ENCODE assay signal across 7 mouse cellular contexts in genomic region chr2:69790722-69791121, GRCm38 (mm10). TPM values are rescaled to one million over a fixed set of nuclear protein-coding genes. Genes with fewer than 3 reads are reported as not detected.
DNase-seq lines count a peak whose midpoint lies in the region; ATAC-seq and TF ChIP-seq lines count a peak whose summit lies in the region.

No protein-coding gene starts in this region.

- no peak for ATAC-seq in intestine, postnatal 0 days
- ATAC-seq in neural tube, embryonic 14.5 days (ENCODE audit: low read depth): no peak

- peak overlapping the region; percentile 84 for H3K4me3 ChIP-seq in left cerebral cortex, adult 2 months
- H3K4me3 ChIP-seq in forebrain, embryonic 10.5 days: peak overlapping the region; percentile 76; the same call in 1 of the 2 replicates
- no peak overlapping the region for H3K4me3 ChIP-seq in intestine, postnatal 0 days (ENCODE audit: low read depth, low read length)
- H3K4me3 ChIP-seq in neural tube, embryonic 14.5 days (ENCODE audit: low read depth, low read length): peak overlapping the region; percentile 73; the same call in 1 of the 2 replicates

- no peaks in the 10 kb centered on the region for H3K9me3 ChIP-seq in forebrain, embryonic 10.5 days
- no peaks in the 10 kb centered on the region for H3K9me3 ChIP-seq in intestine, postnatal 0 days (ENCODE audit: control insufficient read depth)
- H3K9me3 ChIP-seq in neural tube, embryonic 14.5 days (ENCODE audit: control insufficient read depth, low read length): no peaks in the 10 kb centered on the region

- DNase-seq in left cerebral cortex, adult 2 months (ENCODE audit: extremely low spot score in 1 of 2, low spot score in 2 of 2): no peak
- no peak for DNase-seq in left cerebral cortex, adult 8-10 months (ENCODE audit: low spot score in 2 of 2)
- no peak for DNase-seq in forebrain, embryonic 10.5 days (ENCODE audit: extremely low spot score, low spot score)
- no peak for DNase-seq in cerebellum, adult 9-11 months
- no peak for DNase-seq in adrenal gland, adult 18-20 months (ENCODE audit: low spot score in 2 of 2)

- 77% methylated on average over 4 of the region's 4 CpGs for WGBS in forebrain, embryonic 10.5 days
- 64% methylated on average over 4 of the region's 4 CpGs for WGBS in intestine, postnatal 0 days
- WGBS in neural tube, embryonic 14.5 days: 79% methylated on average over 4 of the region's 4 CpGs

- H3K4me1 ChIP-seq in forebrain, embryonic 10.5 days: peaks cover 23% of the 10 kb centered on the region
- no peaks in the 10 kb centered on the region for H3K4me1 ChIP-seq in intestine, postnatal 0 days (replicated peaks; ENCODE audit: control insufficient read depth, insufficient read depth, low read length)
- peaks cover 5% of the 10 kb centered on the region; the same call in 1 of the 2 replicates for H3K4me1 ChIP-seq in neural tube, embryonic 14.5 days (ENCODE audit: control insufficient read depth, insufficient read depth, low read length)

- TF ChIP-seq CTCF in left cerebral cortex, adult 2 months (IDR thresholded peaks at IDR 0.05): no peak
- no peak for TF ChIP-seq CTCF in intestine, postnatal 0 days (IDR thresholded peaks at IDR 0.05; ENCODE audit: low read depth)

- H3K27ac ChIP-seq in left cerebral cortex, adult 2 months: no peak overlapping the region
- H3K27ac ChIP-seq in forebrain, embryonic 10.5 days: no peak overlapping the region
- no peak overlapping the region for H3K27ac ChIP-seq in intestine, postnatal 0 days (ENCODE audit: low read depth, low read length)
- H3K27ac ChIP-seq in neural tube, embryonic 14.5 days (ENCODE audit: low read depth, low read length): no peak overlapping the region

- H3K4me2 ChIP-seq in intestine, postnatal 0 days (replicated peaks; ENCODE audit: low read depth): peak overlapping the region; percentile 75
- H3K4me2 ChIP-seq in neural tube, embryonic 14.5 days (ENCODE audit: low read depth, low read length): peak overlapping the region; percentile 96

- intact Hi-C loops in left cerebral cortex, adult 2 months (cut with DNase I): loop anchor here (5.0 kb wide), 2 partner anchors 72 to 143 kb away; partner anchors contain the start of genes Bbs5 and Ssb

- H3K9ac ChIP-seq in intestine, postnatal 0 days (ENCODE audit: low read depth, low read length): no peak overlapping the region
- no peak overlapping the region for H3K9ac ChIP-seq in neural tube, embryonic 14.5 days (replicated peaks; ENCODE audit: low read depth, low read length)

- no peaks in the 10 kb centered on the region for H3K27me3 ChIP-seq in forebrain, embryonic 10.5 days (ENCODE audit: poor library complexity, severe bottlenecking)
- no peaks in the 10 kb centered on the region for H3K27me3 ChIP-seq in intestine, postnatal 0 days (replicated peaks; ENCODE audit: control insufficient read depth, insufficient read depth, low read length)
- no peaks in the 10 kb centered on the region for H3K27me3 ChIP-seq in neural tube, embryonic 14.5 days (ENCODE audit: control insufficient read depth, insufficient read depth, low read length)

- peaks cover 38% of the 10 kb centered on the region for H3K36me3 ChIP-seq in forebrain, embryonic 10.5 days (replicated peaks)
- H3K36me3 ChIP-seq in intestine, postnatal 0 days (ENCODE audit: control insufficient read depth, insufficient read depth): peaks cover 20% of the 10 kb centered on the region
- peaks cover 12% of the 10 kb centered on the region for H3K36me3 ChIP-seq in neural tube, embryonic 14.5 days (ENCODE audit: control insufficient read depth, insufficient read depth, low read length)

RNA-seq across cellular contexts. Expression of gene Phospho2, which starts 1.3 kb away (rescaled TPM):
- total RNA-seq in left cerebral cortex, adult 2 months (2021): 10 to 100 TPM; 23.3 to 25.1 TPM
- 10 to 100 TPM; 18.5 to 24.3 (median 20.1) TPM for total RNA-seq in left cerebral cortex, adult 8-10 months (2022)
- 29.3 and 30.3 TPM in 2 replicates for polyA plus RNA-seq in forebrain, embryonic 10.5 days (2016; fragmentation: Nextera tagmentation; extraction: Ambion mirVana)
- polyA plus RNA-seq in intestine, postnatal 0 days (2015; fragmentation: Nextera tagmentation; extraction: Ambion mirVana): 23.8 and 26.0 TPM in 2 replicates
- 38.2 and 41.9 TPM in 2 replicates for polyA plus RNA-seq in neural tube, embryonic 14.5 days (2014; fragmentation: Nextera tagmentation; extraction: Ambion mirVana)
- 10 to 100 TPM; 27.7 to 28.4 TPM for total RNA-seq in adrenal gland, adult 18-20 months (2021)

RNA-seq across cellular contexts. Expression of gene Ccdc173, which starts 1.3 kb away (rescaled TPM):
- total RNA-seq in left cerebral cortex, adult 2 months (2021): 1 to 10 TPM; 2.8 to 3.3 TPM
- 1 to 10 TPM; 1.9 to 3.0 (median 1.9) TPM for total RNA-seq in left cerebral cortex, adult 8-10 months (2022)
- polyA plus RNA-seq in forebrain, embryonic 10.5 days (2016; fragmentation: Nextera tagmentation; extraction: Ambion mirVana): 2.9 and 4.1 TPM in 2 replicates
- 0.50 and 0.75 TPM in 2 replicates for polyA plus RNA-seq in intestine, postnatal 0 days (2015; fragmentation: Nextera tagmentation; extraction: Ambion mirVana)
- polyA plus RNA-seq in neural tube, embryonic 14.5 days (2014; fragmentation: Nextera tagmentation; extraction: Ambion mirVana): 2.3 and 3.3 TPM in 2 replicates
- 1 to 10 TPM; 1.1 to 1.3 TPM for total RNA-seq in adrenal gland, adult 18-20 months (2021)

RNA-seq across cellular contexts. Expression of gene Klhl23, which starts 31.0 kb away (rescaled TPM):
- total RNA-seq in left cerebral cortex, adult 2 months (2021): 10 to 100 TPM; 49.2 to 53.7 TPM
- 10 to 100 TPM; 46.7 to 55.1 (median 53.3) TPM for total RNA-seq in left cerebral cortex, adult 8-10 months (2022)
- 27.3 and 28.7 TPM in 2 replicates for polyA plus RNA-seq in forebrain, embryonic 10.5 days (2016; fragmentation: Nextera tagmentation; extraction: Ambion mirVana)
- polyA plus RNA-seq in intestine, postnatal 0 days (2015; fragmentation: Nextera tagmentation; extraction: Ambion mirVana): 17.3 and 21.3 TPM in 2 replicates
- 106 and 120 TPM in 2 replicates for polyA plus RNA-seq in neural tube, embryonic 14.5 days (2014; fragmentation: Nextera tagmentation; extraction: Ambion mirVana)
- 1 to 10 TPM; 5.9 to 6.0 TPM for total RNA-seq in adrenal gland, adult 18-20 months (2021)

Comparison
In these comparisons a context has a peak if more than half of its experiments do, and no peak if none do; other contexts are left out.
1. RNA of gene Klhl23, which starts 31.0 kb away (total RNA-seq): 49.2 to 53.7 TPM in left cerebral cortex, adult 2 months and 46.7 to 55.1 TPM in left cerebral cortex, adult 8-10 months; 5.9 to 6.0 TPM in adrenal gland, adult 18-20 months; every median in the first group is over 4 times any median in the second.